Mouse (Mus musculus) intestine, embryonic 15.5 days (tissue): ENCODE data around the gene Mrpl34. TPM values are rescaled to one million over a fixed set of nuclear protein-coding genes. Genes with fewer than 3 reads are reported as not detected.
"Not testable (repeated sequence)": the region's sequence is repeated elsewhere in the genome, so short reads cannot be mapped to it uniquely, and the experiment has no call there.

Experiments used
- ATAC-seq: fragments of 200-750 bp; cut with Nextera tagmentation; 2 replicates; pipeline ENCODE4 v1.8.0; 2017; ENCODE audit warnings: moderate TSS enrichment, moderate library complexity
- H3K27ac ChIP-seq: fragments of 300-500 bp; sonication (generic); 2 replicates; pipeline ENCODE4 v1.5.1; 2015; ENCODE audit warnings: mild to moderate bottlenecking, inconsistent platforms
- H3K27me3 ChIP-seq: fragments of 300-500 bp; sonication (generic); replicated peaks from 2 replicates; pipeline ENCODE4 v1.6.1; 2015; ENCODE audit warnings: inconsistent platforms
- H3K36me3 ChIP-seq: fragments of 300-500 bp; sonication (generic); 2 replicates; pipeline ENCODE4 v1.6.1; 2015; ENCODE audit warnings: inconsistent platforms
- H3K4me1 ChIP-seq: fragments of 300-500 bp; sonication (generic); replicated peaks from 2 replicates; pipeline ENCODE4 v1.6.1; 2015; ENCODE audit warnings: inconsistent platforms
- H3K4me2 ChIP-seq: fragments of 300-500 bp; sonication (generic); replicated peaks from 2 replicates; pipeline ENCODE4 v1.6.1; 2015; ENCODE audit warnings: mild to moderate bottlenecking, inconsistent platforms
- H3K4me3 ChIP-seq: fragments of 300-500 bp; sonication (generic); replicated peaks from 2 replicates; pipeline ENCODE4 v1.5.1; 2015; ENCODE audit warnings: inconsistent platforms
- H3K9ac ChIP-seq: fragments of 300-500 bp; sonication (generic); 2 replicates; pipeline ENCODE4 v1.6.1; 2015; ENCODE audit warnings: inconsistent platforms
- H3K9me3 ChIP-seq: fragments of 300-500 bp; sonication (generic); 2 replicates; pipeline ENCODE4 v1.6.1; 2016; ENCODE audit warnings: inconsistent platforms
- WGBS: fragments of 180-500 bp; shearing (Covaris S2); methylation state at CpG from one replicate; pipeline ENCODE4 v1.1.7; 2015; 5-methylcytosine and 5-hydroxymethylcytosine counted together
- polyA plus RNA-seq: library from polyadenylated mRNA; unstranded; fragments of >200 nt; fragmentation: Nextera tagmentation; extraction: Ambion mirVana; gene quantifications from 2 replicates; pipeline ENCODE4 v1.2.1, GENCODE M21; 2015

The Mrpl34 gene
- polyA plus RNA-seq, result 199 and 214 TPM in 2 replicates

DNA sequence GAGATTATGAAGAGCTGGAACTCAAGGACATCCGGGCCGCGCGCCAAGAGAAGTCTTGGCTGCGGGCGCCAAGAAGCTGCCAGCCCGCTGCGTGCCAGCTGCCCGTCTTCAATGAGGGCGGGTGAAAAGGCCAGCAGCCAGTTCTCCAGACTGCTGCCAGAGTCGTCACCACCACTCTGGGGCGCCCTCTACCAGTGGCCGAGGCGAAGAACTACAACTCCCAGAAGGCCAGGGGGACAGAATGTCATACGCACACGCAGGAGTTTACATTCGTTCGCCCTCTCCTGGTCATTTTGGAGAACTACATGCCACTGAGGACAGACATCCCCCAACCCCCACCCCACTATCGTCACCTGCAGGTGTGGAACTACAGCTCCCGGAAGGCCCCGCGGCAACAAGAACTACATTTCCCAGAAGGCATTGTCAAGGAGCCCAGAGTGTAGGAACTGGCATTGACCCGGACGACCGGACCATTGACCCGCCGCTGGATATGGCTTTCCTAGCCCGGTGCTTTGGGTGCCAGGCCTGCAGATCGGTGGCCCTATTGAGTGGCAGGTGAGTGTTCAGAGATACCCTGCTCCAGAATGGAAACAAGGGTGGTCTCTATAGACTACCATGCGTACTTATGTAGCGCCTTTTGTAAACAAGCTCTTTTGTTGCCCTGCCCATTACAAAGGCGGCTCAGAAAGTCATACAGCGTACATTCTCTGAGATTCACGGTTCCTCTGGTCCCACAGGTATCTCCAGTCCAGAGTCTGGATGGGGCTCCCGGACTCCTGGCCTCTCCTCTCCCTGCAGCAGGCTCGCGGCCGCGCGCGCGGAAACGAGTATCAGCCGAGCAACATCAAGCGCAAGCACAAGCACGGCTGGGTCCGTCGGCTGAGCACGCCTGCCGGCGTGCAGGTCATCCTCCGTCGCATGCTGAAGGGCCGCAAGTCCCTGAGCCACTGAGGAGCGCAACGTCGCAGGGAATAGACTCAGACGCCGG, at the start of gene Mrpl34:
Mrpl34 (plus strand) TSS at position 447 of the 988 bp plus-strand sequence.
- H3K4me1 ChIP-seq, result peaks cover 26% of the 10 kb centered on the region
- H3K9ac ChIP-seq, result peak within 1 kb of the TSS; percentile 80
- peak within 1 kb of the TSS; percentile 90 for H3K27ac ChIP-seq
- H3K36me3 ChIP-seq, result peaks cover 9% of the 10 kb centered on the region
- ATAC-seq, result peak; percentile 87
- peak within 1 kb of the TSS; percentile 86 for H3K4me2 ChIP-seq
- H3K4me3 ChIP-seq, result peak within 1 kb of the TSS; percentile 88
- no peaks in the 10 kb centered on the region for H3K27me3 ChIP-seq
- WGBS, result under 1% methylated on average over 59 of the region's 59 CpGs
- H3K9me3 ChIP-seq, result no peaks in the 10 kb centered on the region

DNA sequence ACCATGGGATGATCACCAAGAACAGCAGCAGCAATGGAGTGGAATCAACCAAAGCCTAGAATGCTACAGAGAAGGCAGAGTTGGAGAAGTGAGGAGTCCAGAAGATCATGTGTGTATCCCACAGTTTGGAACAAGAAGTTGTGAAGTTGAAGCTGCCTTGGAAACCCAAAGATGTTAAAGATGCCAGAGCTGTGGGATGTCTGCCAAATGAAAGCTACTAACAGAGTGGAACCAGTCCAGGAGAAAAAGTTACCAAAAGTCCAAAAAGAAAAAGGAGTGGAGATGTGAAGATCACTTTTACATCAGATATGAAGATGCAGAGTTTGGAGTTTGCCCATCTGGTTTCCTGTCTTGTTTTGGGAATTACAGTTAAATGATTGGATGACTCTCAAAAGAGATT, 42.6 kb upstream of the Mrpl34 start:
- no peak for ATAC-seq
- Histone ChIP-seq H3K4me3 (no peak overlapping the region), H3K36me3 (no peaks in the 10 kb centered on the region), H3K4me1 (no peaks in the 10 kb centered on the region), H3K27me3 (no peaks in the 10 kb centered on the region), H3K4me2 (no peak overlapping the region), H3K9me3 (no peaks in the 10 kb centered on the region), H3K9ac (no peak overlapping the region), H3K27ac (no peak overlapping the region)

DNA sequence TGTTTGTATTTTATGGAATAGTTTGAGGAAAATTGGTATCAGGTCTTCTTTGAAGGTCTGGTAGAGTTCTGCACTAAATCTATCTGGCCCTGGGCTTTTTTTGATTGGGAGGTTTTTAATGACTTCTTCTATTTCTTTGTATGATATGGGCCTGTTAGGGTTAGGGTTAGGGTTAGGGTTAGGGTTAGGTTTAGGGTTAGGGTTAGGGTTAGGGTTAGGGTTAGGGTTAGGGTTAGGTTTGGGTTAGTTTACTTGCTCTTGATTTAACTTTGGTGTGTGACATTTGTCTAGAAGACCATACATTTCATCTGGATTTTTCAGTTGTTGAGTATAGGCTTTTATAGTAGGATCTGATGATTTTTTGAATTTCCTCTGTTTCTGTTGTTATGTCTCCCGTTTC, 31.8 kb upstream of the Mrpl34 start:
- 83% methylated on average over 1 of the region's 1 CpGs for WGBS
- not testable (repeated sequence) for H3K4me3 ChIP-seq, ATAC-seq

DNA sequence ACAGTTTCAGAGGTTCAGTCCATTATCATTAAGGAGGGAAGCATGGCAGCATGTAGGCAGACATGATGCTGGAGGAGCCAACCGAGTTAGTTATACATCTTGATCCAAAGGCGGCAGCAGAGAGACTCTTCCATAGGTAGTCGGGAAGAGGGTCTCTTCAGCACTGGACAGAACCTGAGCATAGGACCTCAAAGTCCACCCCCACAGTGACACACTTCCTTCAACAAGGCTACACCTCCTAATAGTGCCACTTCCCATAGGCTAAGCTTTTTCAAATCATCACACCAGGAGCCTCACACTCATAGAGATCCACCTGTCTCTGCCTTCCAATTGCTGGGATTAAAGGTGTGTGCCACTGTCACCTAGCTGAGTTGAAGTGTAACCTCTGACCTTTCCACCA, 27.7 kb upstream of the Mrpl34 start:
- Histone ChIP-seq H3K36me3 (no peaks in the 10 kb centered on the region), H3K4me3 (no peak overlapping the region), H3K4me2 (no peak overlapping the region), H3K9ac (no peak overlapping the region), H3K9me3 (no peaks in the 10 kb centered on the region), H3K27ac (no peak overlapping the region), H3K27me3 (no peaks in the 10 kb centered on the region), H3K4me1 (no peaks in the 10 kb centered on the region)
- ATAC-seq, result no peak
- 49% methylated on average over 3 of the region's 3 CpGs for WGBS

More for the DNA sequence above, 31.8 kb upstream of the Mrpl34 start:
- not testable (repeated sequence) for H3K36me3 ChIP-seq, H3K4me2 ChIP-seq, H3K9me3 ChIP-seq, H3K9ac ChIP-seq, H3K27me3 ChIP-seq, H3K27ac ChIP-seq, H3K4me1 ChIP-seq

DNA sequence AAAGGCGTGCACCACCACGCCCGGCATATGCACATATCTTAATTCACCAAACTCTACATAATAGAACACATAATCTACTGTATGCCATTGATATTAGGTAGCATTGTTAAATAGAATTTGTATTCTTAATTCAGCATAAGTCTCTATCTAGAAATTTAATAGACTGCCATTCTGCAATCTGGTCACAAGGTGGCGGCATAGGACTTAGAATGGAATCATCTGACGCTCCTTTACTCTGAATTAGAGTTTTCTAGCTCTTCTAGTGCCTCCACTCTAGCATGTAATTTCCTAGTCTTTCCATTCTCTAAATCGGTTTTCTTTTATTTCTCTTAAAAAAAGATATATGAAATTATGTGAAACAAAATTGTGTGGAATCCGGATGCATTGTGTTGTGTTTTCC, 23.4 kb upstream of the Mrpl34 start:
- under 1% methylated on average over 7 of the region's 7 CpGs for WGBS
- ATAC-seq, result no peak; the same call in 1 of the 2 replicates
- Histone ChIP-seq H3K9ac (no peak overlapping the region), H3K27me3 (no peaks in the 10 kb centered on the region), H3K4me3 (no peak overlapping the region), H3K36me3 (no peaks in the 10 kb centered on the region), H3K4me2 (no peak overlapping the region), H3K4me1 (no peaks in the 10 kb centered on the region), H3K27ac (no peak overlapping the region), H3K9me3 (no peaks in the 10 kb centered on the region)

DNA sequence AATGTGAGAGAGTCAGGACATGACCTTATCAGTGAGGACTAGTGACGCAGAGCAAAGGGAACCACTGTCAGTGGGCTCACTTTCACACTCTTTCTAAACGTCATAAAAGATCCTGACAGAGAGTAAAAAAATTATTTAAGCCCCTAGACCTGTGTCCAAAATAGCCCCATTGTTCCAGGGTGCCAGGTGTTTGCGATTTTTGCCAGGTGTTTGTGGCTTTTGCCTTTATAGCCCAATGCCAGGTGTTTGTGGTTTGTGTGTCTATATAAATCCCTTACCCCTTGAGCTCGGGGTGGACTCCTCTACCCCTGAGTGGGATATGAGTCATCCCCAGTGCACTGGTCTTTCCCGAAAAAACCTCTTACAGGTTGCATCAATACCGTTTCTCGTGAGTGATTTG, 19.7 kb upstream of the Mrpl34 start:
- Histone ChIP-seq H3K27ac (no peak overlapping the region), H3K4me3 (no peak overlapping the region), H3K4me2 (no peak overlapping the region), H3K9me3 (no peaks in the 10 kb centered on the region), H3K36me3 (no peaks in the 10 kb centered on the region), H3K27me3 (no peaks in the 10 kb centered on the region), H3K4me1 (no peaks in the 10 kb centered on the region), H3K9ac (no peak overlapping the region)
- ATAC-seq, result no peak
- WGBS, result 84% methylated on average over 7 of the region's 7 CpGs

DNA sequence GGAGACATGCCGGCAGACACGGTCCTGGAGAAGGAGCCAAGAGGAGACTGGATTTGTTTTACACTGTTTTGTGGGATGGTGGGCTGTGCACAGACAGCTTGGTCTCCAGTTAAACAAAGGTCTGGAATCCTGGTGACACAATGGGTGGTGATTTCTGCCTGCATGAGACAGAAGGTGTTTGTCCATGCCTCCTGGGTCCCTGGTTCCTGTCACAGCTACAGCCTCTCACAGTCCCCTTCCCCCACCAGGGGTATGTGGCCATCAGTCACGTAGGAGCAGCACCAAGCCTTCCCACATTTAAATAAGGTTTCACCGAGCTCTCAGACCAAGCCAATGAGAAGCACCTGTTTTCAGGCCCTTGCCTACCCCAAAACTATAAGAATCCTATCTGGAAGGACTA, 13.4 kb upstream of the Mrpl34 start:
- no peaks in the 10 kb centered on the region for H3K27me3 ChIP-seq
- no peaks in the 10 kb centered on the region for H3K9me3 ChIP-seq
- no peak overlapping the region for H3K4me3 ChIP-seq
- H3K27ac ChIP-seq, result no peak overlapping the region
- no peak for ATAC-seq
- WGBS, result 66% methylated on average over 4 of the region's 4 CpGs
- H3K9ac ChIP-seq, result no peak overlapping the region
- no peaks in the 10 kb centered on the region for H3K4me1 ChIP-seq
- H3K4me2 ChIP-seq, result no peak overlapping the region
- H3K36me3 ChIP-seq, result no peaks in the 10 kb centered on the region

DNA sequence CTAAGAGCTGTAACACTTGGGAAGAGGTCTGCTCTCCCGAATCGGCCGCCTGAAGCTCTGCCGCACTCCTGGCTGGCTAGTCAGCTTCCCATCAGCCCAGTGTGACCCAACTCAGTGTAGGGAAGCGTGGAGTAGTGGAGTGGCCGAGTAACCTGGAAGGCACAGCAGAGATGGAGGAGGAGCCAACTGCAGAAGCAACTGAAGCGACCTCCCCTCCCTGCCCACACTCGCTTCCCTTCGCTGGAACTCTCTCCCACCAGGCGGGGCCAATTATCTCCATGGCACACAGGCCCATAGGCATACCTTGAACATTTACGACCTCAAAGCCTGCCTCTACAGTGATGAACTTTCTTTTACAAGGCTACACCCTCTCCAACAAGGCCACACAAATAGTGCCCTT, 13.0 kb upstream of the Mrpl34 start:
- 36% methylated on average over 11 of the region's 11 CpGs for WGBS
- no peak overlapping the region for H3K27ac ChIP-seq
- H3K4me1 ChIP-seq, result no peaks in the 10 kb centered on the region
- no peaks in the 10 kb centered on the region for H3K27me3 ChIP-seq
- H3K9me3 ChIP-seq, result no peaks in the 10 kb centered on the region
- peak; percentile 34; the same call in 1 of the 2 replicates for ATAC-seq
- H3K36me3 ChIP-seq, result no peaks in the 10 kb centered on the region
- no peak overlapping the region for H3K4me2 ChIP-seq
- no peak overlapping the region for H3K9ac ChIP-seq
- no peak overlapping the region for H3K4me3 ChIP-seq

DNA sequence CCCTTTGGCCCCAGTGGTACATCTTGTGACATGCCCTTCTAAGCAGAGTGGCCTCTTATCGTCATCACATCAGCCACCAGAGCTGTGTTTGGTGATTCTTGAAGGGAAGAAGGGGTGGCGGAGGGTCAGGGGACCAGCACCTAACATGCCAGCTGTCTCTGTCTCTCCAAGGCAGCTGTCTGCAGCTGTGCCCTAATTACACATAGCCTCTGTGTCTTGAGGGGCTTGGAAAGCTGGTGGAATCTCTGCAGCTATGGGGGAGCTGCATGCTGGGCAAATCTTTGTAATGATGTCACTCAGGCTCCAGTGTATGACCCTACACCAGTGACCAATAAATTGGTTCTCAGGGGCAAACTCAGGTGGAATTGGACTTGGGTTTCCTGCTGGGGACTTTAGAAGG, 12.1 kb upstream of the Mrpl34 start:
- no peaks in the 10 kb centered on the region for H3K36me3 ChIP-seq
- no peaks in the 10 kb centered on the region for H3K9me3 ChIP-seq
- H3K4me2 ChIP-seq, result no peak overlapping the region
- ATAC-seq, result no peak
- H3K4me3 ChIP-seq, result no peak overlapping the region
- no peak overlapping the region for H3K9ac ChIP-seq
- H3K27ac ChIP-seq, result no peak overlapping the region
- H3K4me1 ChIP-seq, result no peaks in the 10 kb centered on the region
- WGBS, result 70% methylated on average over 2 of the region's 2 CpGs
- H3K27me3 ChIP-seq, result no peaks in the 10 kb centered on the region

DNA sequence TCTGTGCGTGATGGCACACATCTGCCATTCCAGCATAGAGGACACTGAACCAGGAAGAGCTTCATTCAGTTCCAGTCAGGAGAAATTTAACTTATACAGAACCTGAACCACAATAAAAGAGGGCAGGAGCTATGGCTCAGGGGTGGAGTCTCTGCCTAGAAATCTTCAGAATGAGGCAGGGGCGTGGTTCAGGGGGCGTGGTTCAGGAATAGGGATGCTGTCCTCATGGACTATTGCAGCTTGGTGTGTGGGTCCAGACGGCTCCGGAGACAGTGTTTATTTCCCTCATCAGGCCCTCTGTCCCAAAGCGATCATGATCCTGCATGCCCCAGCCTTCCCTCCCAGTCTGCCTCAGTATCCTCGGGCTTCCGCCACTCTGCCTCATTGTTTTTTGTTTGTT, 10.1 kb upstream of the Mrpl34 start:
- H3K4me3 ChIP-seq, result no peak overlapping the region
- H3K9ac ChIP-seq, result no peak overlapping the region
- WGBS, result 79% methylated on average over 8 of the region's 8 CpGs
- no peak overlapping the region for H3K4me2 ChIP-seq
- no peak for ATAC-seq
- H3K4me1 ChIP-seq, result no peaks in the 10 kb centered on the region
- no peaks in the 10 kb centered on the region for H3K27me3 ChIP-seq
- H3K27ac ChIP-seq, result no peak overlapping the region
- no peaks in the 10 kb centered on the region for H3K9me3 ChIP-seq
- peaks cover 5% of the 10 kb centered on the region; the same call in 1 of the 2 replicates for H3K36me3 ChIP-seq

DNA sequence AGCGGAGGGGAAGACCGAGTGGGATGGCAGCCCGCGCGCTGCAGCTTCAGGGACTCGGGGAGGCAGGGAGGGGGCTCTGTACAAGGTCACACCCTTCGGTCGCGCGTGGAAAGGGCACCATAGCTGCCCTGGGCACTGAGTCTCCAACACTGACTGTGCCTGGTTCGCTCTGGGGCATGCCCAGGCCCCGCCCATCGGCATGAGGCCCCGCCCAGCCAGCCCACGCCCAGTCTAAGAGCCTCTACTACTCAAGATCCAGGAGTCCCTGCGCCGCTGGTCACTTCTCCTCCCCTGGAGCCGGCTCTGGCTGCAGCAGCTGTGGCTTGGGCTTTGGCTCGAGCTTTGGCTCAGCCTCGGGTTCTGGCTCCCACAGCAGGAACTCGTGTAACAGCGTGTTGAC, 7.9 kb upstream of the Mrpl34 start:
- 48% methylated on average over 22 of the region's 22 CpGs for WGBS
- Histone ChIP-seq H3K9me3 (no peaks in the 10 kb centered on the region), H3K4me3 (no peak overlapping the region), H3K27me3 (no peaks in the 10 kb centered on the region), H3K4me2 (no peak overlapping the region), H3K4me1 (no peaks in the 10 kb centered on the region), H3K27ac (no peak overlapping the region), H3K9ac (no peak overlapping the region), H3K36me3 (peaks cover 14% of the 10 kb centered on the region)
- ATAC-seq, result peak; percentile 54

DNA sequence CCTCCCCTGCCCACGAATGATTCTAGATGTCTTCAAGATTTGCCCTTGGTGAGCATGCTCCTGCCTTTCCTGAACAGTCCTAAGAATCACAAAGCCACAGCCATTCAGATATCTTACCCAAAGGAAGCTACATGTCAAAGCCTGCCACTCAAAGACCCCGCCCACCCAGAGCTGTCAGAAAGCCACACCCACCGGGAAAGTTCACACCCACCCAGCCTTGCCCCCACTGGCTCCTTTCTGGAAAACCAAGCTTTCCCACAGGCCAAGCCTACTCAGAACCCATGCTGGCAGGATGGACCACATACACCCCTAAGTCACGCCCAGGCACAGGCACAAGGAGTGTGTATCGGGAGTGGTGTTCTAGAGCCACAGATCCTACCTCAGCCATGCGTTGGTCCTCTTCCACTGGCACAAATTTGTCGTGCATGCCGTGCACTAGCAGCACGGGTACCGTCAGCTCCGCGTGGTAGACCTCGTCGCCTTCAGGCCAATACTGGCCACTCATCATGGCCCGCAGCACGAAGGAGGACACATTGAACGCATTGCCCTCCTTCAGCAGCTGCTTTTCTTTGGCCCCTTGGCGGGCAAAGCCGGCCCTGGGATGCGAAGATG, 7.0 kb upstream of the Mrpl34 start:
- Histone ChIP-seq H3K4me1 (peaks cover 6% of the 10 kb centered on the region; the same call in 1 of the 2 replicates), H3K36me3 (peaks cover 14% of the 10 kb centered on the region), H3K9ac (no peak overlapping the region), H3K4me3 (no peak overlapping the region), H3K9me3 (no peaks in the 10 kb centered on the region), H3K27me3 (no peaks in the 10 kb centered on the region), H3K4me2 (no peak overlapping the region), H3K27ac (no peak overlapping the region)
- 85% methylated on average over 20 of the region's 20 CpGs for WGBS
- ATAC-seq, result no peak
